Mouse (Mus musculus) neural tube, embryonic 10.5 days (tissue): Measurements from ENCODE around the gene Usp22.
"Not testable (repeated sequence)": the region's sequence is repeated elsewhere in the genome, so short reads cannot be mapped to it uniquely, and the experiment has no call there.

ENCODE experiments used
- DNase-seq: peaks from one replicate; pipeline ENCODE4 v3.0.0-alpha.2; 2017; ENCODE audit warnings: low spot score; ENCODE audit errors: extremely low spot score

Usp22 gene

DNA sequence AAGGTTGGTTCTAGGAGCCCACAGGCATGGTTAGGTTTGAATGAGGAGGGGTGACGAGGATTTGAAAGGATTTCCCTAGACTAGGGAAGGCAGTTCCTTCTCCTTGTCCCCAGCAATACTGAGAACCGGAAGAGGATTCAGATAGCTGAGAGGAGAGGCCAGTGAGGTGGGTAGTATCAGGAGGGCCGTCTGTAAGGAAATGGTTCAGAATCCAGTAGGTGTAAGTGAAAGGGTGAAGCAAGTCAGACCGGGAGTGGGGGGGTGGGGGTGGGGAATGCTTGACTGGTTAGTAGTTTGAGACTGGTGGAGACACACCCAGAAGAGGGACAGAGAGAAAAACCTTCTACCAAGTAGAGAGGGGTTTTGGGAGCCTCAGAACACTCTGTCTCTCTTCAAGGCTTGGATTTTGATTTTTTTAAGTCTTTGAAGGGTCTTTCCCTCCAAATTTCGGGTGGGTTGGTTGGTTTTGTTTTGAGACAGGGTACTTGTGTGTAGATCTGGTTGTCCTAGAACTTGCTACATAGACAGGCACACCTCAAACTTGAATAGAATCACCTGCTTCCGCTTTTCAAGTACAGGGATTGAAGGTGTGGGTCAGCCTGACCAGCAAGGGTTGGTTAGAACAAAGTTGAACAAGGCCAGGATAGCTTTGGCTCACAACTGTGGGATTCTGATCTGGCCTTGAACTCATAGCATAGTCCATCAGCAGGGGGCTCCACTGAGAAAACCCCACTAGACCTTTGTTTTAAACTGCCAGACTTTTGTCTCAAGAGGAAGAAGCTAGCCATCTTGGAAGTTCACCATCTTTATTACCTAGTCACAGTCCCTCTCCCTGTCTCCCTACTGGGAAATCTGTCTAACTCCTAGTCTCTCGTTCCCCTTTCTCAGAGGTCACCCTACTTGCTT lies 31.0 kb downstream of the Usp22 start:
- DNase-seq = no peak

DNA sequence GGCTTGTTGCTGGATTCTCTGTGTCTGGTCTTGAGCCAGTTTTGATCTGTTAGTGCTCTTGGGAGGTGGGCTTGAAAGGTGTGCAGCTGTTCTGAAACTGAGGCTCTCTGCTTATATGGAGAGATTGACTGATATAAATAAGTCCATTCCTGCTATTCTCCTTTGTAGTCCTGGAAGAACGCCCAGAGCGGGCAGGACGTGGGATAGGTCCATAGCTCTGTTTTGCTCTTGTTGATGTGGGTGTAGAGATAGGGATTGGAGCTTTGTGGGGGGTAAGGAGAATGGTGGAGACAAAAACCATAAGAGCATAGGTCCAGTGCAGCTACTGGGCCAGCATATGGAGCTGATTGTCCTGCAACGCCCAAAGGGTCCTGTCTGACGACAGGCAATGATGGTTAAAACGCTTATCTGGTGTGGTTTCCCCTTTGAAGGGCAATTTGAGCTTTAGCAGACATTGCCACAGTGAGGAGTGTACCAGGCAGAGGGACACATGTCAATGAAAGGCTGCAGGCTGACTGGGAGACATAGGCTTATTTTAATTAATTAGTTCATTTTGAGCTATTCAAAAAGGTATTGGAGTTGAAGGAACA lies 31.8 kb downstream of the Usp22 start:
- no peak for DNase-seq

DNA sequence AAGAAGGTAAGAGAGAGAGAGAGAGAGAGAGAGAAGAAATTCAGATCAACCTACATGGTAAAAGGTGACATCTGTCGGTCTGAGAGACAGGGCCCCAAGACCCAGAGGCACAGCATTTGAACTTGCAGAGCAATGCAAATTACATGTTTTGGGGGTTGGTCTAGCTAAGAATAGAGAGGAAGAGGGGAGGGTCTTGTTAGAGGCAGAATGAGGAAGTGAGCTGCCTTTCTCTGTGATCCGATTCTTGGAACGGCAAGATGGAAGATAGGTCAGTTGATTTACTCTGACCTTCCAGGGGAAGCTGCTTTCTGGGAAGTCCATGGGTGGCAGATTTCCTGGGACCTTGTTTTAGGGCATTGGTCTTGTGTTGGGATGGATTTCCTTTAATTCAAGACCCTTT lies 32.6 kb downstream of the Usp22 start:
- DNase-seq = no peak

DNA sequence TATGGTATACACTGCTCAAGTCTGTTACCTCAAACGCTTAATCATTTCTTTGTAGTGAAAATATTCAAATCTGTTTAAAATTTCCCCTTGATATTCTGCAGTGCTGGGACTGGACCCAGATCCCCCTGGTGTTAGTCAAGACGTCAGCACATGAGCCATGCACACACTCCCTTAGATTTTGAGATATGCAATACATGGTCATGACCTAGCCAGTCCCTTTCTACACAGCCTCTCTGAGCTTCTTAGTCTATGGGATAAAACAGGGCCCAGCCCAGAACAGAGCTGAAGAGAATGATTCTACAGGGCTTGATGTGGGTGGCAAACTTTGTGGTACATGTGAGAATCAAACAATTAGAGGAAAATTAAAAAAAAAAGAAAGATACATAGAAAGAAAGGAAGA lies 33.2 kb downstream of the Usp22 start:
- no peak for DNase-seq

DNA sequence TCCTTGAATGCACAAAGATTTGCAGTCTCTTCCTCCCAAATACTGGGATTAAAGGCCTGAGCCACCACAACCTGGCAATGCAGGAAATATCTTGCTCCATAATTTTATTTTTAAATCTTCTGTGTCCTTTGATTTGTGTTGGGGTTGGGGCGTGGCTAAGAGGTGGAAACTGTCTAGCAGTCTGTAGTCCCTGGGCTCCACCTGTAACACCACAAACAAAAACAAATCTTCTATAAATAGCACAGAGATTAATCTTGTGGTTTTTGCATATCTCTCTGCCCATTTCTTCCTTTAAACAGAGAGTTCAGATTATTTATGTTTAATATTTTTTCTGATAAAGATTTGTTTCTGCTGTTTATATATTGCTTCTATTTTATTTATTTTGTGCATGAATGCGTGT lies 41.9 kb downstream of the Usp22 start:
- DNase-seq = no peak

DNA sequence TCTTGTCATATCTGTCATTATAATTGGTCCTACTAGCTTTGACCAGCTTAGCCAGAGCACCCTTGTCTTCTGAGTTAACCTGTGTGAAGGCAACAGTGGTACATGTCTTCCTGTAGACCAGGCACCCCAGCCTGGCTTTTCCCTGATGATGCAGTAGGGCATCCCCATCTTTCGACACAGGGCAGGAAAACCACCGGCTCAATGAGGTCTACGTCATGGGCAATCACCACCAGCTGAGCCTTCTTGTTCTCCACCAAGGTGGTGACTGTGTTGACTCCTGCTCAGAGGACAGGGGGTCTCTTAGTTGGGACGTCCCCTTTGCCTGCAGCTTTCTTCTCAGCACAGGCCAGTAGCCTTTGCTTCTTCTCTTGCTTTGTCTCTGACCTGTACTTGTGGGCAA lies 44.2 kb downstream of the Usp22 start:
- not testable (repeated sequence) for DNase-seq

DNA sequence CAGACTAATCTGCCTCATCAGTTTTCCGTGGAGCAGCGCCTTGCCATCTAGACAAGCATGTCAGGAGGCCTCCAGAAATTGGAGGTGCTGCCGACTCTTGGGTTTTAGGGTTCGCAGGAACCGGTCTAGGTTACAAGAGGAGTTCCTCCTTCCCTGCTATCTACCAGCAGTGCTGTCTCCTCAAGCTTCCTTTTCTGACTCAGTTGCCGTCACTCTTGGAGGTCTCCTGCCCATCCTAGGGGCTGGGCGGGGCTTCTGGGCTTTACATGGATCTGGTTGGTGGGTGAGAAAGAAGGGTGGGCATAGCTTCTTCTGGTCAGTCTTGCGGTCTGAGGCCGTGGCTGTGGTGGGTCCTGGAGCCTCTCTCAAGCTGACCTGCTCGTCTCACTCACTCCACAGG lies 45.5 kb downstream of the Usp22 start:
- no peak for DNase-seq

DNA sequence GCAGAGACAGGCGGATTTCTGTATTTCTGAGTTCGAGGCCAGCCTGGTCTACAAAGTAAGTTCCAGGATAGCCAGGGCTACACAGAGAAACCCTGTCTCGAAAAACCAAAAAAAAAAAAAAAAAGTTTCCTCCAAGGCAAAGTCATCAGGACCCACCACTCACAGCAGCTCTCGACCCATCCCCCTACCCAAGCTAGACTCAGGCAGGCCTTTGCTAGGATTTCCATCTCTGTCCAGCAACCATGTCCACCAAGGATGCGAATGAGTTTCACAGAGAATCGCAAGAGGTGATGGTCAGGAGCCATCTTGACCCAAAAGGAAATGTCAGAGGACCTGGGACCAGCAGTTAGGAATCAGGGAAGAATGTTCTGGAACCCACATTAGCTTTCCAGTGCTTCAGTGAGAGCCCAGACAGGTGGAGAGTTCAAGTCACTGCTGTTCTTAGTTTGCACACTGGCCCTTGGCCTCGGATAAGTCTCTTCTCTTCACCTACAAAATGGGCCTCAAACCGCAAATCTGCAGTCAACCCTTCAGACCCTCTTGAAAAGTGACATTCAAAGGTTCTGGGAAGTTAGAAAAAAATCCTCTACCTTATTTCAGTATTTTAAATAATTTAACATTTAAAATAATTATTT lies 47.3 kb downstream of the Usp22 start:
- DNase-seq = no peak

DNA sequence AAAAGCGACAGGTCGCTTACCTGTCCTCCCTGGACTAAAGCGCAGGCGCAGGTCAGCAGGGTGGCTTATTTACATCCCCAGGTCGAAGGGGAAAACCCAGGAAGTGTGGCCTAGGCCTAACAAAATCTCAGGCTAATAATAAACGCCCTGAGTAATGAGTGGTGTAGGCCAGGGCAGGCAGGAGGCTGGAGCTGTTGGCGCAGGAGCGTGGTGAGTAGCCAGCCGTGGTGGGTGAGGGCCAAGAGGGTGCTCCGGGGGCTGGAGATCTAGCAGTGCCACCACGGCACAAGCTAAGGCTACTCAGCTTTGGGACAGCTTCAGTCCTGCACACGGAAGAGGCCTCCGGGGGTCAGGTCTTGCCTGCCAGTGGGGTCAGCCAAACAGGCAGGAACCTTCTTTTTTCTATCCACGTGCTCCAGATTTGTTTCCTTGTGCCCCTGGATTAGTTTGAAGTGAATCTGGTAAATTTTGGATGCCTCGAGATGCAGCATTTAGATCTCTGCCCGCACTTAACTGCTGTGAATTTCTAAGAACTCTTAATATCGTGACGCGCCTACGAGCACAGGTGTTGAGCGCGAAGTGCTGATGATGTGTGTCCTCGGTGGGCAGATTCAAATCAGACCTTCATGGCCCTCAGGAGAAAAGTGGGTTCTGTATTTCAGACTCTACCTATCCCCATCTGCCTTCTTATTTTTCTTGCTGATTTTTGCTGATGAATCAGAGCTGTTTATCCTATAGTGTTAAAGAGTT lies 48.1 kb downstream of the Usp22 start, which contains the start of gene Tnfrsf13b:
Gene Tnfrsf13b (plus strand): TSS at position 150 of the 750 bp plus-strand sequence.
- DNase-seq = no peak

DNA sequence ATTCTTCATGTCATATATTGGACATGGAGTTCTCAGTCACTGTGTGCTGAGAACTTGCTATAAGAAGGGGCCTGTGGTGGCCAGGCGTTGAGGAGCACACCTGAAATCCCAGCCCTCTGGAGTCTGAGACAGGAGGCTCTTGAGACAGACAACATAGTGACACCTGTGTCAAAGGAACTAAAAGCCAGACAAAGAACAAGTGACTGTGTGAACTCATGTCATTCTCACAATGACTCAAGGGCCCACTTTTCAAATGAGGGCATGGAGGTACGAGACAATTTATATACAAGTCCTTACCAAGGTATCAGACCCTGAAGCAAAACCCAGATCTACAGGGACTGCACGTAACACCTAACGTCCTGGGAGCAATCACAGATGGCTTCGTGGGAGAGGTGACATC lies 48.9 kb downstream of the Usp22 start:
- no peak for DNase-seq

DNA sequence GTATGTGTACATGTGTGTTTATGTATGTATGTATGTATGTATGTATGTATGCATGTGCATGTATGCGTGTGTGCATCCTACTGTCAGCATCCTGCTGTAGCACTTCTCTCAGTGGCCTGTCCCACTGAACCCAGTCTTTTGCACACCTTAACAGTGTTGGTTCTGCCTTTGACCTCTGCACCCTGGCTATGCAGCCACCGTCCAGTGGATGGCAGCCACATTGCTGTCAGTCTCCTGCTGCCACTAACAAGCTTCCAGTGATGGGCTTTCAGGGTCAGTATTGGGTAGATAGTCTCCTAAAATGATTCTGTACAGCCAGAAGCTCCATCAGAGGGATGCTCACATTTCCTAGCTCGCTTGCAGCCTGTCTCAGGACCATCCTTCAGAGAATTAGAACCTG lies 51.0 kb downstream of the Usp22 start:
- no peak for DNase-seq

DNA sequence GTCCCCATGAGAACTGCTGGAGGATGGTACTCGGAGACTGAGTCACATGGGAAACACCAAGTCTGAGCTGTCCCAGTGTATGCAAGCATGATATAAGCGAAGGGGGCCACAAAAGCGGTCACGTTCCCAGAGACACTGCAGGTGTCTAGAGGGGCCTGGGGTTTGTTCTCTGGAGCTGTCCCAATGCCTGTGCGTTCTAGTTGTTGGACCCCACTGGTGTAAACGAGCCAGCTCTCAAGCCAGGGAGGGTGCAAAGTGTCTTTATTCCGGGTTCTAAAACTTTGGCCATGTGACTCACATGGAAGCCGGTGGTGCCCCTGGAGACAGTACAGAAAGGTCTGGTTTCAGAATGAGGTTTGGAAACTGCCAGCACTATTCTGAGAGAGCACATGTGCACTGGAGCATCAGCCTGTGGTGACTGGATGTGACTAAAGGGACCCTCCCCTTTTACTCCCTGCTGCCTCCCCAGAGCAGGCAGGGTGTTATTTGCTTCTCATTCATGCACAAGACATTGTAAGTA lies 52.0 kb downstream of the Usp22 start:
- DNase-seq = no peak

DNA sequence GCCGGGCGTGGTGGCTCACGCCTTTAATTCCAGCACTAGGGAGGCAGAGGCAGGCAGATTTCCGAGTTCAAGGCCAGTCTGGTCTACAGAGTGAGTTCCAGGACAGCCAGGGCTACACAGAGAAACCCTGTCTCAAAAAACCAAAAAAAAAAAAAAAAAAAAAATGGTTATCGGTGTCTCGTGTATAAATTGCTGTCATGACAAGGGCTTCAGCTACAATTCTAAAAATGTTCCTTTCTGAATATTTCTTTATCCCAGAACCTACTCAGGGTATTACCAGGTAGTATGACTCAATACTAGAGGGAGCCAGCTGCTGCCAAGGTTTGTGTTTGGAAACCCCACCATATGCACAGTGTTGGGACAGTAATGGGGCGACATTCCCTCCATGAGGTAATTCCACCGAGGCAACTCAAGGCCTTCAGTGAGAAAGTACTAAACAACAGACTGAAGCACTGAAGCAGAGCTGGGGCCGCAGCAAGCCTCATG lies 52.5 kb downstream of the Usp22 start:
- no peak for DNase-seq

DNA sequence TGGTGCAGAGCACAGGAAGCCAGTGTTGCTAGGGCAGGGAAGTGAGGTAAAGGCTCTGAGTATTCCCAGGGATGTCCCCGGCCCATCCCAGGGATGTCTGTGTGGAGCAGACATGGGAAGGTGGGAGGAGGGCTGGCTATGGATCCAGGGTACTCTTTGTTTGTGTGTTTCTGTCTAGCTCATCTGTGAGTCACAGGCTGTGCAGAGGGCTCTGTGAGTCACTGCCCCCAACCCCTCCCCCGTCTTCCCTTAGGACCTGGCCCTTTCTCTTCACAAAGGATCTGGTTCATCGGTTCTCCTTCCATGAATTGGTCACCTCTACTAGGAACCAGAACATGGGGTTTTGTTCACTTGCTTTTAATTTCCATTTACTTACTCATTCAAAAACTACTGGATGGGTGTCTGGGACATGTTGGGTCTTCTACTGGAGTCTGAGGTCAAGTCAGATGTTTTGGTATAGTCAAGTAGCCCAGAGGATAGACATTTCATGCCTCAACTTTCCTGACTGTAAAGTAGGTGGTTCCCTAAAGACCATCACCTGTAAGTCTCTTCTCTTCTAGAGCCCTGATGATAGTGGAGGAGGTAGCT lies 54.8 kb downstream of the Usp22 start:
- DNase-seq = no peak

DNA sequence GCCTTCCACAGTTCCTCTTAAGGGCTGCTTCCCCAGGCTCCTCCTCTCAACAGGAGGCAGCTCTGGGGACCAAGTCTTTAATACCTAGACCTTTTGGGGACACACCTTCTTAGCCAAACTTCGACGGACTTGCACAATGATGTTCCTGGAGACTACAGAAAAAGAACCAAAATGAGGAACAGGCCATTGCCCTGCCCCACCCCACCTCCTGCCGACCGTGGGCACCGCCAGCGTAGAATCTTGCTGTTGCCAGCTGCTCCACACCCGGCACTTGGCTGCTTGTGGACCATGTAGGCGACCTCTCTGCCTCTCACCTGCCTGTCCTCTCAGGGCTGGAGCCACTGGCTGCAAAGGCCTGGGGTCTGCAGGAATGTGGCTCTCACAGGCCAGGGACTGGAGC lies 58.6 kb downstream of the Usp22 start:
- DNase-seq = no peak

DNA sequence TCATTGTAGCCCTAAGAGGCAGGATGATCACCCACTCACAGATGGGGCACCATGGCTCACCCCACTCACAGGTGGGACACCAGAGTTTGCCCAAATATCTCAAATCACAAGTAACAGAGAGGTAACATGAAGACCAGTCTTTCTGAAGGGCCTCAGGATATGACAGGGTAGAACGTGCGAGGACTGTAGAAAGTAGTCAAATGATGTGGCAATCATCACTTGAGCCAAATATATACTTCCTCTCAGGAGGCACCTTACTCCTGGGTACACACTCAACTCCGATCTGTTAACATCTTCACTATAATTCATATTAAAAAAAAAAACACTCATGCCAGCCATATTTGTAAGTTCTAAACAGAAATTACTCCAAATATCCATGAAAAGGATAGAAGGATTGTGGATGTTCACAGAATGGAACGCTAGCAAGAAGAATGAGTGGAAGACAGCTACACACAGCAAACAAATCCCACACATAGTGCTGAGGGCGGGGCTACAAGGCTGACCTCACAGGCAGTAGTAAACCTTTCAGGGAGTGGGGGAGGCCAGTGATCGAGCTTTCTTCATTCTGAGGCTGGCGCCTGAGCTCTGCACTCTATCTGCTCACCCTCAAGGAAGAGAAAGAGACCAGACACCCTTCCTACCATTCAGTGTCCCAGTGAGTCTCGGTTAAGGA lies 62.4 kb downstream of the Usp22 start:
- DNase-seq = no peak

DNA sequence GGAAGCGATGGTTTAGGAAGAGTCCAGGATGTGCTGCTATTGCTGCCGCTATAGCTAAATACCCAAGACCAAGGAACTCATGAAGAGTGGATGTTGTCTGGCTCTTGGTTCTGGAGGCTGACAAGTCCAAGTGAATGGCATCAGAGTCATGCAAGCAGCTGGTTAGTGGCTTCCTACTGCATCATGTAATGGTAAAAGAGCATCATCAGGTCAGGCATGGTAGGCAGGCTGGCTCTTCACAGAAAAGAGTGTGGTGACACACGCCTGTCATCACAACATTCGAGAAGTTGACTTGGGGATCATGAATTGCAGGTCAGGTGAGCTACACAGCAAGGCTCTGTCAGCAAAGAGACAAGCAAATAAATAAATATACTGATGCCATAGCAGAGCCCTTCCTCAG lies 63.4 kb downstream of the Usp22 start:
- DNase-seq = no peak

DNA sequence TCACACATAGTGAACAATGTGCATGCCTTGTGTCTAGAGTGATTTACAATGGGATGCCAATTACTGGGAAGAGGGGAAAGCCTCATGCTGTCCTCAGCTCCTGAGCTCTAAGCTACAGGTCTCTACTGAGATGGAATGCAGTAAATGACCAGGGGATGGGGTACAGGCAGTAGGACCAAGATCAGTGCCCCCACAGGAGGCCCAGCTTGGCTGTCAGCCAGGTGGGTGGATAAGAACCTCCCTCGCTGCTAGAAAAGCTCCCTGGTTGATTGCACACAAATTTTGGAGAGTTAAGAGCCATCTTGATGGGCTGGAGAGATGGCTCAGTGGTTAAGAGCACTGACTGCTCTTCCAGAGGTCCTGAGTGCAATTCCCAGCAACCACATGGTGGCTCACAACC lies 63.9 kb downstream of the Usp22 start:
- DNase-seq = no peak

DNA sequence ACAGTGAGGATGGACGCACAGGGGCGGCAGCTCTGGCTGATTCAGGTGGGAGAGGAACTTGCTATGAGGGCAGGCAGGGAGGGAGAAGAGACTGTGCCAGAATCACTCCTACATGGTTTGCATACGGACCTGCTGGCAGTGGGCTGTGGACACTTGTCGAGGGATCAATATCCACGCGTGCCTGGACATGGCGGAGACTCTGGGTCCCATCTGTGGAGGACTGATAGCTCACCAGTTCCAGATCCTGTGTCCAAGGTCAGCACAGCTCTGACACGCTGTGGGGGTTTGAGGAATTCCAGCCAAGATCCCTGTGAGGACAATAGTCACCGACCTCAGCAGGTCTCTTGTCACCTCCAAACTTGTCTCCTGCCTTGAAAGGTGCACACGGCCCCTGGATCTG lies 64.7 kb downstream of the Usp22 start:
- DNase-seq = no peak

DNA sequence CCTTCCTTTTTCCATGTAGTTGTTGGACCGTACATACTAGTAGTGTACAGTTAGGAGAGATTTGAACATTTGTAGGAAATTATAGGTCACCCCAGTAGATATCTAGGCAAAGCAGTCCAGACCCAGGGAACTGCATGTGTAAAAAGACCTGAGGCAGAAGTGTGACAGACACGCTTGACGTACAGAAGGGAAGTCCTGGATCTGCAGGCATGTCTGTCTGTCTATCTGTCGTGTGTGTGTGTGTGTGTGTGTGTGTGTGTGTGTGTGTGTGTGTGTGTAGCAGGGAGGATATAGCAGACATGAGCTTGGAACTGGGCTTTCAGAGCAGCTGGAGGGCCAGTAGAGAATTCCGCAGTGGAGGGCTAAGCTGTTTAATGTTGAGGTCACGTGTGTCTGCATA lies 65.1 kb downstream of the Usp22 start:
- DNase-seq = no peak
